Mouse (Mus musculus) embryonic facial prominence, embryonic 15.5 days (tissue): Measurements from ENCODE around the gene Ppfibp2. TPM values are rescaled to one million over a fixed set of nuclear protein-coding genes. Genes with fewer than 3 reads are reported as not detected.

Source experiments
- ATAC-seq: fragments of 200-750 bp; cut with Nextera tagmentation; 2 replicates; pipeline ENCODE4 v1.8.0; 2017; ENCODE audit warnings: low read depth, moderate TSS enrichment; ENCODE audit not compliant: insufficient number of reproducible peaks, low FRiP score, low TSS enrichment
- H3K27ac ChIP-seq: fragments of 300-500 bp; sonication (generic); replicated peaks from 2 replicates; pipeline ENCODE4 v1.5.1; 2015; ENCODE audit warnings: mild to moderate bottlenecking, inconsistent platforms
- H3K27me3 ChIP-seq: fragments of 300-500 bp; sonication (generic); 2 replicates; pipeline ENCODE4 v1.6.1; 2015; ENCODE audit warnings: inconsistent platforms
- H3K36me3 ChIP-seq: fragments of 300-500 bp; sonication (generic); 2 replicates; pipeline ENCODE4 v1.6.1; 2015; ENCODE audit warnings: mild to moderate bottlenecking, inconsistent platforms
- H3K4me1 ChIP-seq: fragments of 300-500 bp; sonication (generic); 2 replicates; pipeline ENCODE4 v1.6.1; 2015; ENCODE audit warnings: inconsistent platforms
- H3K4me2 ChIP-seq: fragments of 300-500 bp; sonication (generic); replicated peaks from 2 replicates; pipeline ENCODE4 v1.6.1; 2015; ENCODE audit warnings: mild to moderate bottlenecking, inconsistent platforms
- H3K4me3 ChIP-seq: fragments of 300-500 bp; sonication (generic); replicated peaks from 2 replicates; pipeline ENCODE4 v1.5.1; 2015; ENCODE audit warnings: mild to moderate bottlenecking, inconsistent platforms
- H3K9ac ChIP-seq: fragments of 300-500 bp; sonication (generic); 2 replicates; pipeline ENCODE4 v1.6.1; 2015; ENCODE audit warnings: inconsistent platforms
- H3K9me3 ChIP-seq: fragments of 300-500 bp; sonication (generic); replicated peaks from 2 replicates; pipeline ENCODE4 v1.6.1; 2016; ENCODE audit warnings: inconsistent platforms
- WGBS: fragments of 180-500 bp; shearing (Covaris S2); methylation state at CpG from one replicate; pipeline ENCODE4 v1.1.7; 2015; 5-methylcytosine and 5-hydroxymethylcytosine counted together
- polyA plus RNA-seq: library from polyadenylated mRNA; unstranded; fragments of >200 nt; fragmentation: Nextera tagmentation; extraction: Ambion mirVana; gene quantifications from 2 replicates; pipeline ENCODE4 v1.2.1, GENCODE M21; 2015

Ppfibp2 gene
- polyA plus RNA-seq, 1 experiment from 2014 or later, result 18.6 TPM

DNA sequence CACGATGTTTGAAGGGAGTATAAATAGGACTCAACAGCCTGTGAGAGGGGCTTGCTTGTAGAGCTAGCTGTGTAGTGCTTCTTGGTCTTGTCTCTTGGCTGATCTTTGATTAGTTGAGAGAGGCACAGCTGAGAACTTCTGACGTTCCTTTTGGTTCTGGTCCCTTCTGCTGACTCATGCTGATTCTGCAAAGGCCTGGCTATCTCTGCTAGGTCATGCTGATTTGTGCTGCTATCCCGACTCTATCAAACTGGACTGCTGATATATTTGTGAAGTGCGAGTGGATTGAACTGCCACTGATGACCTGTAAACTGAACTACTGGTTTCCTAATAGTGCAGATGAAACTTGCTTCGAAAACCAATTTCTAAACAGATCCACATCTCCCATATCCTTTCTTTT is 15.9 kb downstream of the Ppfibp2 start:
- ATAC-seq, result no peak
- Histone ChIP-seq H3K9me3 (no peaks in the 10 kb centered on the region), H3K4me2 (no peak overlapping the region), H3K27me3 (no peaks in the 10 kb centered on the region; the same call in 1 of the 2 replicates), H3K4me3 (no peak overlapping the region), H3K27ac (no peak overlapping the region), H3K9ac (no peak overlapping the region), H3K36me3 (no peaks in the 10 kb centered on the region), H3K4me1 (no peaks in the 10 kb centered on the region)
- 92% methylated on average over 5 of the region's 5 CpGs for WGBS

DNA sequence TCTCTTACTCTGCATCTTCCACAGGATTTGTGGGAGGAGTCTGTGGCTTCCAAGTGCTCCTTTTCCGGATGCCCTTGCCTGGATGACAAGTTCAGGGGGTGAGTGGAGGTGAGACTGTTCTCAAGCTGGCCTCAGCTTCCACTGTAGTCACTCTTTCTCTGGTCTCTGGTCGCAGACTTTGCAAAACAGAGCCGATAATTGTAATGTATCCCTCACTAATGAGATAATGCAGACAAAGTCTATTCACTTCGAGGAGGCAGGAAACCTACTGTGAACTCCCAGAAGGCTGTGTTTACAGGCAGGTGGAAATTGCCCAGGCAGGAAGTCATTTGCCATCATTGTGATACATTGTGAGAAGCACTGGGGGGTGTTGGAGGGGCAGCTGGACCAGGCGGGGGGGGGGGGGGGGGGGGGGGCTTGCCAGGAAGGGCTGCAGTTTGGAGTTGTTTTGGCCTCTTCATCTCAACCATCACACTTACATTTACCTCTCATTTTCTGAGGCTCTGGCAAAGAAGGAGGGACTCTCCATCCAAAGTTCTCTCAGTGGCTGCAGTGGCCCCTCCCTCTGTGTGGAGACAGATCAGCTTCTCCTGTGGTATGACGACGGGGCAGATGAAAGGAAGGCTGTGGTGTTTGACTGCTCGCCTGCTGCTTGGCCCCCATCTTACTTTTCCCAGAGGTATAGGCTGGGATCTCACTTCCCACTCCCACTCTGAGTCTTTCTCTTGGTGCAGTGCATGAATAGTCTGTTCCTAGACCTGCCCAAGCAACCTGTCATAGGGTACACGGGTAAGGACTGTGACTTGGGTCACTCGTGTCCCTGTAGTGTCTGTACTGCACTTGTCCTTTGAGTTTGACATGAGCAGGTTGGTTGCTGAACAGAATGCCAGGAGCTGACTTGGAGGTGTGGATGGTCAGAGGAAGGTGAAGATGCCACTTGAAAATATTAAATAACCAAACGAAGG is 23.3 kb downstream of the Ppfibp2 start:
- Histone ChIP-seq H3K27ac (no peak overlapping the region), H3K4me1 (peaks cover 18% of the 10 kb centered on the region), H3K4me3 (no peak overlapping the region), H3K9me3 (no peaks in the 10 kb centered on the region), H3K9ac (no peak overlapping the region), H3K4me2 (no peak overlapping the region), H3K27me3 (no peaks in the 10 kb centered on the region), H3K36me3 (no peaks in the 10 kb centered on the region)
- 35% methylated on average over 10 of the region's 11 CpGs for WGBS
- ATAC-seq, result no peak

- no peak overlapping the region for H3K4me3 ChIP-seq
- ATAC-seq, result peak; percentile 82
- no peaks in the 10 kb centered on the region for H3K27me3 ChIP-seq
- H3K9ac ChIP-seq, result no peak overlapping the region
- no peak overlapping the region for H3K4me2 ChIP-seq
- H3K27ac ChIP-seq, result peak overlapping the region; percentile 59
- 34% methylated on average over 4 of the region's 4 CpGs for WGBS
- no peaks in the 10 kb centered on the region for H3K36me3 ChIP-seq
- no peaks in the 10 kb centered on the region for H3K9me3 ChIP-seq
- H3K4me1 ChIP-seq, result peaks cover 18% of the 10 kb centered on the region
These were observed 24.2 kb downstream of the Ppfibp2 start for GRCm38 (mm10) chr7:107619225-107619624.

DNA sequence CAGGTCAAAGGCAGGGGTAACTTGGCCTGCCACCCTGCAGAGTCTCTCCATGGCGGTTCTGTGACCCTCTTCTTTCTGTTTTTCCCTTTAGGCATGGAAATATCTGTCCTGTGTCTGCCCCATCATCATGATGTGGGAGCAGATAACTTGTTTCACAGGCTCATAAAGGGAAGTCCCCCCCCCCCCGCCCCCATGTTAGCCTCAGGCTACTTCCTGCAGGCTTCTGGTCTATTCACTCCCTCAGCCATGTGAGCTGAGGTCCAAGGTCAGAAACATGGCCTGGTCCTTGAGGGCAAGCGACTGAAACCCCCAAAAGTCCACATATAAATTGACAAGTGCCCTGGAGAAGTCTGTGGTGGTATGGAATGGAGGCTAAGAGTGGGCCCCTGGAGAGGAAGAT is 25.1 kb downstream of the Ppfibp2 start:
- Histone ChIP-seq H3K9ac (no peak overlapping the region), H3K4me2 (no peak overlapping the region), H3K27ac (no peak overlapping the region), H3K9me3 (no peaks in the 10 kb centered on the region), H3K36me3 (no peaks in the 10 kb centered on the region), H3K27me3 (no peaks in the 10 kb centered on the region), H3K4me3 (no peak overlapping the region), H3K4me1 (peaks cover 18% of the 10 kb centered on the region)
- 70% methylated on average over 3 of the region's 3 CpGs for WGBS
- no peak for ATAC-seq

DNA sequence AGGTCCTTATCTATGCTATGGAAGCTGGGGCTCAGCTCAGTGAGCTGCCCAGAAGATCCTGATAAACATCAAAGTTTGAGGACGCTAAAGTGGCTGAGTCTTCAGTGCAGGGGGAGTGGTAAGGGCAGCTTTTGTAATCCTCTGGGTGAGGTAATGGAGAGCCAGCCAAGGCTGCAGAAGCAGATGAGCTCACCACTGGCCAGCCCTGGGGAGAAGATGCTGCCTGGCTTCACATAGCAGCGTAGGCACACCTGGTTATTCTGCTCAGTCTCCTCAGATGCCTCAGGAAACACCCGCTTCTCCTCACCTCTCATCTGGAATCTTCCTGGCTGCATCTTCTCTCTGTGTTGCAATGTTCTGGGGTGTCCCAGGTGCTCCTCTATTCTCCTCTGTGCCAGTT is 29.4 kb downstream of the Ppfibp2 start:
- H3K9ac ChIP-seq, result no peak overlapping the region
- H3K27me3 ChIP-seq, result no peaks in the 10 kb centered on the region
- H3K4me3 ChIP-seq, result no peak overlapping the region
- H3K4me2 ChIP-seq, result no peak overlapping the region
- 57% methylated on average over 3 of the region's 3 CpGs for WGBS
- H3K4me1 ChIP-seq, result peaks cover 5% of the 10 kb centered on the region
- ATAC-seq, result no peak
- H3K36me3 ChIP-seq, result no peaks in the 10 kb centered on the region
- no peaks in the 10 kb centered on the region for H3K9me3 ChIP-seq
- H3K27ac ChIP-seq, result no peak overlapping the region

- H3K27me3 ChIP-seq, result no peaks in the 10 kb centered on the region
- ATAC-seq, result no peak
- no peak within 1 kb of the TSS for H3K27ac ChIP-seq
- no peaks in the 10 kb centered on the region for H3K36me3 ChIP-seq
- H3K4me1 ChIP-seq, result no peaks in the 10 kb centered on the region
- H3K9ac ChIP-seq, result no peak within 1 kb of the TSS
- no peak within 1 kb of the TSS for H3K4me3 ChIP-seq
- no peak within 1 kb of the TSS for H3K4me2 ChIP-seq
- 67% methylated on average over 2 of the region's 2 CpGs for WGBS
- H3K9me3 ChIP-seq, result no peaks in the 10 kb centered on the region
These were observed 30.1 kb downstream of the Ppfibp2 start, which contains the start of gene 5330417H12Rik for GRCm38 (mm10) chr7:107625061-107625460. TSS of gene 5330417H12Rik (minus strand) at chr7:107625161.

DNA sequence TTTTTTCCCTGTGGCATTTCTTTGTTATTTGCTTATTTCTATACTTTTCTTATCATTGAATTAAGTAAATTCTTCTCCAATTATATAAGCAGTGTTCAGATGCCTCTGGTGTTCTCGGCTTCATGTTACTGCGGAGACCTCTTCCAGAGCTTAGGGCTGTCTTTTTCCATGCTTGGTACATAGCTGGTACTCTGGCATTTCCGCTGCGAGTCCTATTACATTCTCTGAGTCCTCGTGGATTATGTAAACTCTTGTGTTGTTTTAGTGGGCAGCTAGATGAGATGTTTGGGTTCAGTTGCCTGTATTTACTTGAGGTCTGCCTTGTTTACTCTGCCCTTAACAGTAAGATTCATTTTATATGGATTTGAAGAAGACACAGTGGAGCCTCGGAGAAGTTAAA is 30.8 kb downstream of the Ppfibp2 start:
- ATAC-seq, result no peak

DNA sequence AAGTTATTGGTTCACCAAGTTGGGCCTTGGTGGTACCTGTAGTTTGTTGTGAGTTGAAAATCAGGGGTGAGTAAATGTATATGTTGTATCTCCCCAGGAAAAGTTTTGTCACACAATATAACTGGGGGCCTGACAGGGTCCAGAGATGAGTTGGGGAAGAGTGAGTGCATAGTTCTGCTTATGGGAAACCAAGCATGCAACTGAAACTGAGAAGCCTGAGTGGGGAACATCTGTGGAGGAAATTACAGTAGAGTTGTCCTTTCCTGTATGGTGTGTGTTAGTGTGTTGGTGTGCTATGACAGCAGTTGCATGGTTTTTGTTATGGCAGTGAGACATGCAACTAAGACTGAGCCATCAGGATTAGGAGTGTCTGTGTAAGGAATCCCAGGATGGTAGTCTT is 33.4 kb downstream of the Ppfibp2 start:
- Histone ChIP-seq H3K27ac (no peak overlapping the region), H3K9ac (no peak overlapping the region), H3K27me3 (no peaks in the 10 kb centered on the region), H3K9me3 (no peaks in the 10 kb centered on the region), H3K4me3 (no peak overlapping the region), H3K36me3 (no peaks in the 10 kb centered on the region), H3K4me1 (no peaks in the 10 kb centered on the region), H3K4me2 (no peak overlapping the region)
- ATAC-seq, result no peak

More for the DNA sequence above, 30.8 kb downstream of the Ppfibp2 start:
- H3K27ac ChIP-seq, result no peak overlapping the region
- 53% methylated on average over 6 of the region's 6 CpGs for WGBS
- no peak overlapping the region for H3K4me3 ChIP-seq
- no peaks in the 10 kb centered on the region for H3K36me3 ChIP-seq
- H3K9ac ChIP-seq, result no peak overlapping the region
- H3K4me1 ChIP-seq, result no peaks in the 10 kb centered on the region
- H3K27me3 ChIP-seq, result no peaks in the 10 kb centered on the region
- no peak overlapping the region for H3K4me2 ChIP-seq
- no peaks in the 10 kb centered on the region for H3K9me3 ChIP-seq

DNA sequence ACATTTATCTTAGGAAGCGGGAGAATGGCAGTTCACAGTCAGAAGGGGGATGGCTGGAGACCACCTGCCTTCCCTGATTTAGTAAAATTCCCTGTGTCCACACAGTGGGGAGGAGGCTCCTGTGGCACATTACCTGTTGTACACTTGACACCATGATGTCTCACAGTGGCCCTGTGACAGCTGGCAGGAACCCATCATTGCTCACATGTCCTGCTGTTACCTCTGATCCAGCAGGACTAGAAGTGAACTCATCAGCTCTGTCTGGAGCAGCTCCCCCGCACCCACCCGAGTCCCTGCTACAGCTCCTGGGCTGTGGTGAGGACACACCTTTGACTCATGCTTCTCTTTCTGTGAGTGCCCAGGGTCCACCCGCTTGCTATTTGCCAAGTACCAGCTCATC is 38.2 kb downstream of the Ppfibp2 start:
- no peak overlapping the region for H3K9ac ChIP-seq
- H3K4me3 ChIP-seq, result no peak overlapping the region
- ATAC-seq, result no peak
- H3K4me1 ChIP-seq, result no peaks in the 10 kb centered on the region
- H3K36me3 ChIP-seq, result no peaks in the 10 kb centered on the region
- 82% methylated on average over 4 of the region's 4 CpGs for WGBS
- no peak overlapping the region for H3K4me2 ChIP-seq
- H3K27me3 ChIP-seq, result no peaks in the 10 kb centered on the region
- H3K9me3 ChIP-seq, result no peaks in the 10 kb centered on the region
- H3K27ac ChIP-seq, result no peak overlapping the region

DNA sequence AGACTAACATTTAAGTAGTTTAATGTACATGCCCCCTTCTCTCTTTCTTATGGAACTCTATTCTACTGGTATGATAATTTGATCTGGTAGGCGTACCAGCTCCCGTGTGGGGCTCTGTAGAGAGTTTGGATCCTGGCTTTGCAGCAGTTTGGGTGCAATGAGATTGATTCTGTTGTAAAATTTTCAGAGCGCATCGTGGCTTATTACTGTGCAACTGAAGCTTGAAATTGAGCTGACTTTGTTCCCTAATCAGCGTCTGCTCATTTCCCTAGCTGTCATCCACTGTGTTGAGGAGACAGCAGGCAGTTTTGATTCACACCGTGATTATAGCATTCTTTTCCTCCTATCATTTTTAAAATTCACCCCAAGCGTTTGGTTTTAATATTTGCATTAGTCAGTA is 42.4 kb downstream of the Ppfibp2 start:
- Histone ChIP-seq H3K4me1 (peaks cover 4% of the 10 kb centered on the region; the same call in 1 of the 2 replicates), H3K9ac (no peak overlapping the region), H3K4me3 (no peak overlapping the region), H3K27me3 (no peaks in the 10 kb centered on the region), H3K36me3 (no peaks in the 10 kb centered on the region), H3K27ac (no peak overlapping the region), H3K9me3 (no peaks in the 10 kb centered on the region), H3K4me2 (no peak overlapping the region)
- ATAC-seq, result no peak
- WGBS, result 53% methylated on average over 7 of the region's 7 CpGs

- peaks cover 10% of the 10 kb centered on the region; the same call in 1 of the 2 replicates for H3K4me1 ChIP-seq
- no peak overlapping the region for H3K4me3 ChIP-seq
- H3K4me2 ChIP-seq, result no peak overlapping the region
- no peak overlapping the region for H3K27ac ChIP-seq
- no peaks in the 10 kb centered on the region for H3K36me3 ChIP-seq
- ATAC-seq, result no peak
- no peaks in the 10 kb centered on the region for H3K9me3 ChIP-seq
- H3K9ac ChIP-seq, result no peak overlapping the region
- H3K27me3 ChIP-seq, result no peaks in the 10 kb centered on the region
- WGBS, result 79% methylated on average over 5 of the region's 5 CpGs
These were observed 43.0 kb downstream of the Ppfibp2 start for GRCm38 (mm10) chr7:107638026-107638425.
